Mouse (Mus musculus) lung, adult 2 months (tissue): ENCODE results near the gene Immp2l. TPM values are rescaled to one million over a fixed set of nuclear protein-coding genes. Genes with fewer than 3 reads are reported as not detected.

Experiments
- DNase-seq: peaks from one replicate; pipeline ENCODE4 v3.0.0; 2022
- H3K4me1 ChIP-seq: fragments of 200-500 bp; 2 replicates; pipeline ENCODE4 v1.6.1; 2011; ENCODE audit warnings: low read length; ENCODE audit not compliant: control insufficient read depth, insufficient read depth
- H3K4me3 ChIP-seq: fragments of 200-500 bp; replicated peaks from 2 replicates; pipeline ENCODE3; 2011; ENCODE audit warnings: low read depth, mild to moderate bottlenecking, control low read depth, low read length; ENCODE audit errors: extremely low read depth
- CTCF ChIP-seq: fragments of 200-500 bp; IDR thresholded peaks from 2 replicates; pipeline ENCODE4 v1.5.1; 2011; ENCODE audit warnings: mild to moderate bottlenecking, low read length, control low read depth; ENCODE audit not compliant: insufficient read depth
- POLR2A ChIP-seq: fragments of 200-500 bp; IDR thresholded peaks from 2 replicates; pipeline ENCODE4 v1.6.1; 2011; ENCODE audit warnings: low read depth, mild to moderate bottlenecking, control low read depth, low read length, borderline replicate concordance; ENCODE audit errors: extremely low read depth
- WGBS: fragments of 180-500 bp; shearing (Covaris S2); methylation state at CpG from one replicate; pipeline ENCODE4 v1.1.7; 2018; 5-methylcytosine and 5-hydroxymethylcytosine counted together
- polyA plus RNA-seq: library from polyadenylated mRNA; depleted of rRNA; stranded (reverse); fragments of >200 nt; gene quantifications from 2 replicates; pipeline ENCODE4 v1.2.3, GENCODE M21; 2012

The Immp2l gene
- polyA plus RNA-seq, 1 experiment = 1.5 TPM

- 53% methylated on average over 4 of the region's 4 CpGs for WGBS
Measured at GRCm38 (mm10) chr12:41438446-41438845, 414.6 kb downstream of the Immp2l start.

GRCm38 (mm10) chr12:41468374-41468991 is 444.6 kb downstream of the Immp2l start:
- DNase-seq = no peak
- no peaks in the 10 kb centered on the region for H3K4me1 ChIP-seq
- no peak overlapping the region for H3K4me3 ChIP-seq
- 94% methylated on average over 3 of the region's 3 CpGs for WGBS
- TF ChIP-seq CTCF (no peak), POLR2A (no peak)

More at GRCm38 (mm10) chr12:41438446-41438845, 414.6 kb downstream of the Immp2l start:
- DNase-seq = no peak
- no peak for TF ChIP-seq POLR2A
- TF ChIP-seq CTCF = no peak
- no peak overlapping the region for H3K4me3 ChIP-seq
- H3K4me1 ChIP-seq = no peaks in the 10 kb centered on the region

GRCm38 (mm10) chr12:41469096-41469801 is 445.4 kb downstream of the Immp2l start:
- DNase-seq = no peak
- Histone ChIP-seq H3K4me3 (no peak overlapping the region), H3K4me1 (no peaks in the 10 kb centered on the region)
- TF ChIP-seq CTCF (no peak), POLR2A (no peak)
- WGBS = 52% methylated on average over 6 of the region's 6 CpGs

GRCm38 (mm10) chr12:41481486-41481885 is 457.6 kb downstream of the Immp2l start:
- Histone ChIP-seq H3K4me1 (0 out of 2 replicates have a peak, but pooled peaks cover 2% of the 10 kb centered on the region), H3K4me3 (no peak overlapping the region)
- no peak for TF ChIP-seq CTCF
- DNase-seq = no peak
- 36% methylated on average over 2 of the region's 2 CpGs for WGBS

GRCm38 (mm10) chr12:41483091-41483592 is 459.3 kb downstream of the Immp2l start:
- H3K4me3 ChIP-seq = peak overlapping the region; percentile 58
- no peak for DNase-seq
- peaks cover 2% of the 10 kb centered on the region; the same call in 1 of the 2 replicates for H3K4me1 ChIP-seq
- WGBS = 84% methylated on average over 5 of the region's 5 CpGs
- TF ChIP-seq CTCF (no peak), POLR2A (no peak)

- DNase-seq = no peak
- Histone ChIP-seq H3K4me3 (peak overlapping the region; percentile 58), H3K4me1 (peaks cover 2% of the 10 kb centered on the region; the same call in 1 of the 2 replicates)
- 28% methylated on average over 23 of the region's 23 CpGs for WGBS
- TF ChIP-seq CTCF = no peak
- no peak for TF ChIP-seq POLR2A
Measured at GRCm38 (mm10) chr12:41483593-41484451, 459.9 kb downstream of the Immp2l start.

- H3K4me1 ChIP-seq = peaks cover 2% of the 10 kb centered on the region; the same call in 1 of the 2 replicates
- peak; percentile 5 for DNase-seq
- TF ChIP-seq CTCF = no peak
- TF ChIP-seq POLR2A = no peak
- 17% methylated on average over 16 of the region's 16 CpGs for WGBS
- H3K4me3 ChIP-seq = peak overlapping the region; percentile 19
Measured at GRCm38 (mm10) chr12:41484689-41485511, 461.0 kb downstream of the Immp2l start.

- 8% methylated on average over 12 of the region's 12 CpGs for WGBS
- Histone ChIP-seq H3K4me3 (peak overlapping the region; percentile 70), H3K4me1 (peaks cover 2% of the 10 kb centered on the region; the same call in 1 of the 2 replicates)
- peak; percentile 29 for DNase-seq
- TF ChIP-seq CTCF (no peak), POLR2A (no peak)
Measured at GRCm38 (mm10) chr12:41485512-41486215, 461.8 kb downstream of the Immp2l start.
